Mouse (Mus musculus): ENCODE measurements at regions not wholly inside any gene's neighbourhood (a gene's known extent, or its start where the extent isn't known, plus 50 kb on each side); places are given as distances from the start of the nearest gene placed in this dataset.

DNA sequence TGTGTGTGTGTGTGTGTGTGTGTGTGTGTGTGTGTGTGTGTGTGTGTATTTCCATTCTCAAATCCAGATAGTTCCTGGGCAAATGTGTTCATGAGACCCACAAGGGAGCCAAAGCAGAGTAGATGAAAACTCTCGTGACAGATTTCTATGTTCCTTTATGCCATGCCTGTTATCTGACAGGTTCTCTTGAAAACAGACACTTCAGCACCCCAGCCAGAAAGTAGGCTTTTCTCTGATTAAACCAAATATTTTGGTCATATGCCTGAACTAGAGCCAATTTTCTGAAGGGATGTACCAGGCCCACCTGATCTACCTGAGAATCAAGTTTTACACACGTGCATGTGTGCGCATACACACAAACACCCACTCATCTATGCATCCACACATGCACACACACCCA, 95.5 kb downstream of the Psat1 start:
- CTCF ChIA-PET = no interaction called here

DNA sequence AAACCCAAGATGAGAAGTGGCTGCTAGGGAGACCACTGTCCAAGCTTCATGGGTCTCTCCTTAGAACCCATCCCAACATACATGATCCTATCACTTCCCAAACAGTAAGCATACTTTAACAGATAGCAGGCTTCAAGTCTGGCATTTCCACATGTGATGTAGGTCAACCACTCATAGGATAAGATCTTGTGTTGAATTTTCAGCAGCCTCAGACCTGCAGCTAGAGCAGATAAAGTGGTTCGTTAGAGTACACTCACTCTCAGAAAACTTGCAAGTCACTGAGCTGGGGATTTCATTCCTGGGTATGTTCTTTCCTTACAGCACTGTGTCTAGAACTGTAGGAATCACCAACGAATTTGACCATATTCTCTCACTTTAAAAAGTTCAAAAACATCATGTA, 96.4 kb downstream of the Psat1 start:
- CTCF ChIA-PET = interaction anchor here (0.6 kb wide), 1 partner anchor 32 kb away, joined by 6 read pairs; no protein-coding TSS in a partner anchor

DNA sequence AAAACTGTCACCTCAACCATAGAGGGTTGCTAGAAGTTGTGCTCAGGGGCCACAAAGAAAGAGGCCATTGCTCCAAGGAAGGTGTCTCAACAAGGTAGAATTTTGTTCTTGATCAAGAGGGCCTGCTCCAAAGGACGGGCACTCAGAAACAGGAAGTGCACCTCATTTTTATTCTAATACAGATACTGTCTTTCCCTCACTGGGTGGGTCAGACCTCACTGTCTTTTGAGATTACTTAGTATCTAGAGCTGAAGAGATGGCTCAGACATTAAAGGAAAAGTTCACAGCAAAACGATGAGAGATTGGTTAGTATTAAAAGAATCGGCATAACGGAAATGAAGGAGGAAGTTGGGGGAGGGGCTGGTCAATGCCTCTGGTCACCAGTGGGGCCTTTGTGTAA, 97.9 kb downstream of the Psat1 start:
- CTCF ChIA-PET = no interaction called here

DNA sequence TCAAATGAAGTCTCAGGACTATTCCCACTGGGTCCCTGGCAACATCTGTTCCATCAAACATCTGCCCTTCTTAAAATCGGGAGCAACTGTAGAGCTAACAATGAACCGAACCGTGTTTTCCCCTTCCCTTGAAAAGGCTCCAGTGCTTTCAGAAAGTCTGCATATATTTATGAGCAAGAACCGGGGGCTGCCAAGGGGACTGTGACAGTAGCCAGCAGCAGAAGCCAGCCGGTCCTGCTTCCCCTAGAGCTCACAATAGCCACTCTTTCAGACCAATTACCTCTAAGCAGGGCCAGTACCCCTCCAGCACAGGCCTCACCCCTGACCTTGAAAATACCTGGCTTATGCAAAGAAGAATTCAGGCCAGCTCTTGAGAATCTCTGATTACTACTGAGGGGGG, 108.8 kb downstream of the Psat1 start:
- CTCF ChIA-PET = no interaction called here

DNA sequence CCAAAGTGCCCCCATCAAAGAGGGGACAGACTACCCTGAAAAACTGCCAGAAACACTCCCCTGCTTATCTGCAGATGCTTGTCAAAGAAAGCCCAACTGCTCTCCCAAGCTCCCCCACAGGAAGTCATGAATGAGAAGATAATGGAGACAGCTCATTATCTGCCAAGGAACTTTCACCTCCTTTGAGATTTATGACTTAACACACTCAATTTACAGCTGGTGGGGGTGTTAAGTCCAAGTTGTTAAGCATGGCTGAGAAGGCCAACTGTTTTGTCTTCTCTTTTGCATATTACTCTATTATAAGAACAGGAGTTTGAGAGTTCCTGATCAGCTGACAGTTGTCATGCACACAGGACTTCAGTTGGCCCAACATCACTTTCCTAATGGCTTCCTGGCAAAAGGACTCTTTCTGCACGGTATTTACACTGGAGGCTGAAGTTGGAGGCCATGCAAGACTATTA, 109.4 kb downstream of the Psat1 start:
- CTCF ChIA-PET = no interaction called here

DNA sequence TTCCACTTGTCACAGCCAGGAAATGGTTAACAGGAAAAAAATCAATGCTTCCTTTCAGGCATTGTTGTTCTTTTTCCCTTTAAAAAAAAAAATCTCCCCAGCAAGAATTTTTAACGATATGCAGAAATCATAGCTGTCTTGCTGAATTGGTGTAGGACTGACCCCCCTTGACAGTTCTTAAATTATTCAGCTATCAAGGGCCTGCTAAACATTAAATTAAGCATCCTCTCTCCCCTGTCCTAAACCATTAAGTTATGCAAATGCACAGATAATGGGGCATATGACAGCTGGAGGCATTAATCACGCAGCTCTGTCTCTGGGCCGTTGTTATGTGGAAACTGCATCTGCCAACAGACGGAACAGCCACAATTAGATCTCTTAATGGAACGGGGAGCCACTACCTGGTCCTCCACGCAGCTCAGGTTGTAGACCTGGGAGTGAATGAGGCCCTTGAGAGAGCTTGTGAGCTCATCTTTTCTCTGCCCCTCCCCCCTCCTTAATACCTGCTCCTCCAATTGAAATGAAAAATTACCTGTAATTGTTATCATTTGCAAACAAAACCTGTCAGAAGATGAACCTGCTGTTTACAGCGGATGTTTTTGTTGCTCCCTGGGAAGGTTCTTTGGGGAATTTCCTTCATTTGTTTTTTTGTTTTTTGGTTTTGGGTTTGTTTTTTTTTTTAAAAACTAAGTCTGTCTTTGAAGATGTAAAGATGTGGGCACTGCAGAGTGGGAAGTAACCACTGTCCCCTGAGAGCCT, 110.0 kb downstream of the Psat1 start:
- CTCF ChIA-PET = no interaction called here

DNA sequence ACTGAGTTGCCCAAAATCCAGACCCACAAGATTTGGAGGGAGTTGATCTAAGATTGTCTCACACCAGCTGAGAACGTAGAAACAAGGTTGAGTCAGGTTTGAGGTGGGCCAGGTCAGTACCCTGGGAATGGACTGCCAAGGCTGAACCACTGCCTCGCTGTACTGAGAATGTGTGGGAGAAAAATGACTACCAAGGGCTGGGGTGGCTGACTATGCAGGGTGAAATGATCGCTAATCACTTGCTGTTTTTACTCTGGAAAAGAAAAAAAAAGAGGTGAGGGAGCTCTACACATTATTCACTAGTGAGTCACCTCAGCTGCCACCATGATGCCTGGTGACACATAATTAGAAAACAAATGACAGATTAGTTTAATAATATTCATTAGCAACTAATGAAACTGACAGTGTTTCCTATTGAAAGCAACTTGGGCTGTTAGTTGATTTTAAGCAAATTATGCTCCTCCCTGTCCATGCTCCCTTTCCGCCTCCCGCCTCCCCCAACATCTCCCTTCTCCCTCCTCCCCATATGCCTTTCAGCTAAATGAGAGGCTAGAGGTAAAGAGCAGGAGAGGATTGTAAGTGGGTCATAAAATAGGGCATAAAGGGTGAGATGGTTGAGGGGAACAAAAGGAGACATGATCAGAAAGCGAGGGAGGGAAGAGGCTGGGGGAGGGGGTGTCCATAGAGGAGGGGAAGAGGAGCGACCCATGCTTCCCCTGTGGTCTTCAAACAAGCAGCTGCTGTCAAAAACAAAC, 110.8 kb downstream of the Psat1 start:
- CTCF ChIA-PET = no interaction called here

DNA sequence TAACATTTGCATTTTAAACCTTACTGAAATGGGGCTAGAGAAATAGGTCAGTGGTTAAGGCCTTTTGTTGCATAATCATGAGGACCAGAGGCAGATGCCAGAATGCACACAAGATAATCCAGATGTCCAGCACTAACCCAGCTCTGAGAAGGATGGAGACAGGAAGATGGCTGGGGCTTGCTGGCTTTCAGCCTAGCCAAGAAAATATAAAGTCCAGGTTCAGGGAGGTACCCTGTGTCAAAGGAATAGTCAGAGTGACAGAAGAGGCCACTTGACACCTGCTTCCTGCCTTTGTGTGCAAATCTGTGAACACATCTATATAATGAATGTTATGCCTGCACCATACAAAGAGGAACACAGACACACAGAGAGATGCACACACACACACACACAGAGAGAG, 116.8 kb downstream of the Psat1 start:
- CTCF ChIA-PET = interaction anchor here (0.7 kb wide), 1 partner anchor 67 kb away, joined by 5 read pairs; no protein-coding TSS in a partner anchor

DNA sequence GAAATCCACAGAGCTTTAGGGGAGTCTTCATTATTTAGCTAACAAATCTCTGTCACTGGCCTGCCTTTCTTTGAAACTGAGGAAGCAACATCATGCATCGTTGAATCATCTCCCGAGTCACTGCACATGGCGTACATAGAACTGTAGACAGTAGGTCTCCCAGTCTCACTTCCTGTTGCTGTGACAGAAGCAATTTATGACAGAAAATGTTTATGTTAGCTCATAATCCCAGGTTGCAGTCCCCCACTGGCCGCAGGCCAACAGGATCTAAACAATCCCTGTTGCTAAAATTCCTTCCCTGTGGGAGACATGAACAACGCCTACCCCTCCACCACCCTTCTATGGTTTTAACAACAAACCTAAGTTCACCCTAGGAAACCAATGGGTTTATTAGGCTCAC, 118.0 kb downstream of the Psat1 start:
- CTCF ChIA-PET = no interaction called here

DNA sequence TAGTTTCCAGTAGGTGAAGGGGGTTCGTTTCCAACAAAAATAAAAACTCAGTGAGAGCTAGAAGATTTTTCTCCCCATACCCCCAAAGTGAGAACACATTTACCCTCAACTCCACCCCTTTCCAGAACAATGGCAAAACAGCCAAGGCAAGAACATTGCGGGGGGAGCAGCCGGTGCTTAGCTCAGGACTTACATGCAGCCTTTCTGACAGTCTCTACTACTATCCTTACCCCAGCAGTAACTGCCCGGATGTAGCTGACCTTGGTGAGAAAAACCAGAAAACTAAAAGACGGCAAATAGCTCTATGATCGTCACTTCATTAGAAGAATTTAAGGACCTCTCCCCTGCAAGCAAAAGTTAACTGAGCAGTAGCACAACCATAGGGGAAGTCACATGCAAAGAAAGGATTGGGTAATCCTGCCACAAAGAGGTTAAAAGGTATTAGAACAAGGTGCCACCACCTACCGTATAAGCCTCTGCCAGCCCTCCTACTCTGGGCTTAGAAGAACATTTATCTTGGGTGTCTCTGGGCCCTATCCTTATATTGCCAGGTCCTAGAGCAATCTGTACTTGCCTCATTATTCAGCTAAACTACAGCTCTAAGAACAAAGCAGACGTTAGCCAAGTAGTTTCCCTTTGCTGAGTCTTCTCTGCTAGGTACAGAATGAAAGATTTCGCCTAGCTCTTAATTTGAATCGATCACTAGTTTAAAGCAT, 119.0 kb downstream of the Psat1 start:
- CTCF ChIA-PET = interaction anchor here (0.9 kb wide), 1 partner anchor 25 kb away, joined by 8 read pairs; no protein-coding TSS in a partner anchor

DNA sequence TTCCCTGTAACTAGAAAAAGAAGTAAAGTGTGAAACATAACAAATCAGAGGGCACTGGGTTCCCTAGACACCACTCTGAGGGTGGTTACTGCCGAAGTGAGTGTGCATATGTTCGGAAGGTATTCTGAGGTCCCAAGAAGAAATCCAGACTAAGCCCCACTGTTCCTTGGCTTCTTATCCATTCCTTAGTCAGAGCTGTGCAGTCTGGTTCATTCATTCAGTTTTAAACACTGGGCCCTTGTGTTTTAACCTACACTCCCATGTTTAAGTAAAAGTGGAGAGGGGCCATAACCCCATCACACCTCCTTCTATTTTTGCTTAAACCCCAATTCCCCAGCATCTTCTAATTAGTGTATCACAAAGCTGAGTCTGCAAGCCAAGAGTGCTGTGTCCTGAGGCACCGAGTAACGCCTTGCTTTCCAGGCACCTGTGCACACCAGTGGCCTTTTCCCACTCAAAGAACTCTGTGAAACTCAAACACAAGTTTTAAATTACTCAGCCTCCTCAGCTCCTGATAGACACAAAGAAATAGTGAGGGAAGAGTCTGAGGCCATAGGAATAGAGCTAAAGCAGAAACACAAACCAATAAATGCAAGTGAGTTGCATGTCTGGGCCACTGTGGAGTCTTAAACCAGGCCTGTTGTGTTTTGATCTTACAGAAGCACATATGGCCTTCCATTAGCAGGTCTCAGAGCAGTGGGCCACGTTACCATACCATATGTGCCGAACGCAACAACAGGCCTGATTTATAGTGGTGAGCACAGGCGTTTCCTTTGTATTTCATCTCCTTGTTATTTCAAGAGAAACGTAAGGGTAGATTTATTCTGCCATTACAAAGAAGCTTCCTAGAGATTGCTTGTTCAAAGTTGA, 119.8 kb downstream of the Psat1 start:
- CTCF ChIA-PET = interaction anchor here (0.9 kb wide), 1 partner anchor 24 kb away, joined by 8 read pairs; no protein-coding TSS in a partner anchor

DNA sequence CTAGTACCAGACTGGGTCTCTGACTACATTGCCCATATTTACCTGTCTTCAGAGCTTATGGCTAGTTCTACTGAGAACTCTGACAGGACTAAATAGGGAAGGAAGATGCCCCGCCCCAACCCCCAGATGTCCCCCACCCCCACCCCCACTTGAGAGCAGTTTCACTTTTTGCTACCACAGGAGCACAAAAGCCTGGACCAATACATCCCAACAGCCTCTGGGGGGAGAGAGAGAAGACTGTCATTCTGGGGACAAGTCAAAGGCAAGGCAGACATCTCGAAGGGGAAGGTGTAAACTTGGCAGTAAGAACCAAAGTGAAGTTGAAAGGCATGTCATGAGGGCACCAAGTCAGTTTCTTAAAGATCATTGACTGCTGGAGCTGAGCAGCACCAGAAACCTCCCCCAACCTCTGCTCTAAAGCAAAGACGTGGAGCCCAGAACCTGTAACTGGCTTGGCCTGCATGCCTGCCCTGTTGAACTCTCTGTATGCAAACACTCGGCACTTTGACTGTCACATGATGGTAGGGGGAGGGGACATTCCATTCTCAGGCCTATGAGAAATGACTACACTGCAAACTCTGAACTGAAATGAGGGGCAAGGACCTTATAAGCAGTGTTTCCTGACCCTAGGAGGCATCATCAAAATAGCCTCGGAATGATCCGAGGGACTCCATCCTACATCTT, 123.3 kb downstream of the Psat1 start:
- CTCF ChIA-PET = no interaction called here

DNA sequence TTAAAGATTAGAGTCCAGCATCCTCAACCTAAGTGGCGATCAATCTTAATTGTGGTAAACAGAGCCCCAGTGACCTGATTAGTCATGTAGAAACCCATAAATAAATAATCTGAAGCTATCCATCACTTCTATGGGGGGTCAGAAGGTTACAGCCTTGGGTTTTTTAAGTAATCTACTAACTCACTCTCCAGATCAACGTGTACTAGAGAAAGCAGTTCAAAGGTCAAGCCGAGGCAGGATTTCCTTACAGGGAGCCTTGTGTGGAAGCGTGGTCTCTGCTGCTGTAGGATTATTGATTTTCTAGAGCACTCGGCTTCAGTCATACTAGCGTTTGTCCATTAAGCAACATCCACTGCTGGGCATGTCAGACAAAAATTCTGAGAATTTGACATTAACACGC, 127.1 kb downstream of the Psat1 start:
- CTCF ChIA-PET = no interaction called here

DNA sequence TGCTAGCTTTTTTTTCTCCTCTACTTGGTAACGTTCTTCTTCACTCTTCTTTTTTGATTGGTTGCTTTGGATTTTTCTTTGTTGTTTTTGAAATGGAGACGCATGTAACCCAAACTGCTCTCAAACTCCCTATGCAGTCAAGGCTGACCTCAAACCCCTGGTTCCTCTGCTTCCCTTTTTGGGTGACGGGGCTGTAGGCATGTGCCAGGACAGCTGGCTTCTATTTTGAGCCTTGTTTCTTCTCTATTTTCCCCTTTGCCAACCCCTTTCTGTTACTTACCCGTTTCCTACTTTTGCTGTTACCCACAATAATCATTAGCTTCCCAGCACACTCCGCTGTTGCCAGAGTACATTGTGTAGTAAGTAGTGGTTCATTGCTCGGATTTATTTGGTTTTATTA, 132.0 kb downstream of the Psat1 start:
- CTCF ChIA-PET = no interaction called here

DNA sequence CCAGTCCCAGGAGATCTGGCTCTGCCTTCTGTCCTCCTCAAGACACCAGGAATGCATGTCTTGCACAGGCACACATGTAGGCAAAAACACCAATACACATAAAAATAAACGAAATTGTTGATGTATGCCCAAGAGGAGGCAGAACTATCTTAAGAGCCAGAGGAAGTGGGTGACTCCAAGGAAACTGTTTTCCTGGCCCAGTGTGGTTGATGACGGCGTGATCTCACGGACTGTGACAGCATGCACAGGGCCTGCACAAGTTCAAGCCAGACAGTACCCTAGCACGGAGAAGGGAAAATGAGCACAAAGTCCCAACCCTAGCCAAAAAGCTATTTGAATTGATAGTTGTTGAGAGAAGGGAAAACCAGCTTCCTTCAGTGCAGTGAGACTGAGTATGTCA, 138.1 kb downstream of the Psat1 start:
- CTCF ChIA-PET = interaction anchor here (0.6 kb wide), 1 partner anchor 20 kb away, joined by 3 read pairs; no protein-coding TSS in a partner anchor

DNA sequence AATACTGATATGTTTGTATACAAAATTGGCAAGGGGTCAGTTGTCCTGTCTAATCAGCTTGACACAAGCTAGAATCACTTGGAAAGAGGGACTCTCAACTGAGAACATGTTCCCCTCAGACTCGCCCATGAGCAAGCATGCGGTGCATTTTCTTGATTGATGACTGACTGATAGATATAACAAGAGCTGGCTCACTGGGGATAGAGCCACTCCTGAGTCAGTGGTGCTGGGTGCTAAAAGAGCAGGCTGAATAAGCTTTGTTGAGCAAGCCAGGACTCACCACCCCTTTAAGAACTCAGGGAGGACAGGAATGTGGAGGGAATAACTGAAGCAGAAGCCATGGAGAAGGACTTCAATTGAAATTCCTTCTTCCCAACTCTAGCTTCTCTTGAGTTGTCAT, 139.5 kb downstream of the Psat1 start:
- CTCF ChIA-PET = no interaction called here

DNA sequence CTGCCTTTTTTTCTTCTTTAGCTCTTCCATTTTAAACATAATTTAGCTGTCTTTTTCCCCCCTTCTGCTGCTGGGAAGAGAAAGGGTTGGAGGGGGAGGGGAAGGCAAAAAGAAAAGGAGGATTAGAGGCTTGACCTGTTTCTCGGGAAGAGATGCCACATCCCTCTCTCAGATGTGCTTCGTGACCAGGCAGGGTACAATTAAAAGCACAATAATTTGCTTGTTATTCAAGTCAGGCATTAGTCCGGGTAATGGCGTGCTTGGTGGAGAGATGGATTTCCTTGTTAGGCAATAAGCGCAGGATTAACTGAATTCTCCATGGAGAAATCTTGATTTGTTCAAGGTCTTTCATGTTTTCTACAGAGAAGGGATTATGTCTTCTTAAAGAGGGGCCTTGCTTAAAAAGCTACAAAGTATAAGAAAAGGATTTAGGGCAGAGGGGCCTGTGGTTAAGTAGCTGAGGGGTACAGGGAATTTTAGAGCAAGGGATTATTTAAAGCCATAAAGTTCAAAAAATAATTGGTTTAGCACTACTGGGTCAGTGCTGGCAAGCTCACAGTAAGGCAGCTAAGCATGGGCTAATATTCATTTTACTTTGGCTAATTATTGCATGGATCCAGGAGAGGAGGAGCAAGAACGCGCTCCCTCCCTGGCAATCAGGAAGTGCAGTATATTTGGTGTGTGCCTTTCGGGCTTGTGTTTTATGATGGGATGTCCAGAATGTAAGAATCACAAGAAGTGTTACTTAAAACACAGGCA, 143.8 kb downstream of the Psat1 start:
- CTCF ChIA-PET = interaction anchor here (1.2 kb wide), 1 partner anchor 25 kb away, joined by 8 read pairs; no protein-coding TSS in a partner anchor

DNA sequence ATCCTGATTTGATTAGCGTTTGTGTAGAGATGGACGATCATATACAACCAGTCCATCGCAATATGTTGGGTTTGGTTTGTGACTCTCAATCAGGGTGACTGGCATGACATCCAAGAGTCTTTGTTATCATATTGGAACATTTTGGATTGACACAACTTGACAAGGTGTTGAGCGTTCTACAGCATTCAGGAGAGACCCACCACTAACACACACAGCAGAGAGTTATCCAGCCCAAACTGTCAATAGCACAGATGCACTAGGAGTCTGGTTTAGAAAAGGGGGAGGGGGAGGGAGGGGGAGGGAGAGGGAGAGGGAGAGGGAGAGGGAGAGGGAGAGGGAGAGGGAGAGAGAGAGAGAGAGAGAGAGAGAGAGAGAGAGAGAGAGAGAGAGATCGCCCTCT, 144.5 kb downstream of the Psat1 start:
- CTCF ChIA-PET = interaction anchor here (1.2 kb wide), 1 partner anchor 25 kb away, joined by 8 read pairs; no protein-coding TSS in a partner anchor

DNA sequence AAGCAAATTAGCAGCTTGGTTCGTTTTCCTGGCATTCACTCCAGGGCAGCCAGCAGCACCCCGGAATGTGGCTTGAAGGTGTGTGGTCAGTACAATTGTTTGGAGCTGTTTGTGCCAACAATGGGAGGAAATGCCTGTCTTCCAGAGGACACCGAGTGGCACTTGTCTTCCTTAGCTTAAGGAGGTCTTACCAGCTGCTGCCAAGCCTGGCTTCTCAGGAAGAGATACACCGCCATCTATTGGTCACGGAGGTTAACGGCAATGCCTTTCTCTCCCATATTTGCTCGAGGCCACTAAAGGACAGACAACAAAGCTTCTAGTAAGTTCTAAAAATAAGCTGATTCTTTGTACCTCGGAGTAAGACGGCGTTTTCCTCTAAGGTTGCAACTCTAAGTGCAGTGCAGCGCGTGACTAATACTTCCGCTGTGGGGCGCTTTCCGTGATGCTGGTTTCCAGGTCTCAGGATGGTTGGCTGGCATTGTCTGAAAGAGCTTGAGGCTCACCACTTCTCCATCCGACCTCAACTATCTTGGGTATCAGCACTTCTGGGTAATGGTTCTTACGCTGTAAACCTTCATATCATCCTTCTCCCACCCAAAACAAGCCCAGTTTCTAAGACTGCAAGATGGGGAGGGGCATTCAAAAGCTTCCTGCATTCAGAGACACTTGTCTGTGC, 145.2 kb downstream of the Psat1 start:
- CTCF ChIA-PET = no interaction called here

Measured in spleen, embryonic (tissue).